Mouse (Mus musculus): ENCODE results near the gene Tnfsf15. TPM values are rescaled to one million over a fixed set of nuclear protein-coding genes. Genes with fewer than 3 reads are reported as not detected.

Tnfsf15 gene
- polyA plus RNA-seq, 1 experiment from 2014 or later, result 0.14 TPM

Other genes with a start within 250 kb of the Tnfsf15 start
- 4.6 and 6.0 TPM in 2 replicates for gene Whrn, start 249.1 kb downstream of the Tnfsf15 start, polyA plus RNA-seq (2014; fragmentation: Nextera tagmentation; extraction: Ambion mirVana)
- 267 and 268 TPM in 2 replicates for gene Atp6v1g1, start 200.3 kb downstream of the Tnfsf15 start, polyA plus RNA-seq (2014; fragmentation: Nextera tagmentation; extraction: Ambion mirVana)
- gene Tmem268, start 186.3 kb downstream of the Tnfsf15 start, polyA plus RNA-seq (2014; fragmentation: Nextera tagmentation; extraction: Ambion mirVana), result 4.9 and 7.0 TPM in 2 replicates
- gene Gm11213, start 139.9 kb downstream of the Tnfsf15 start, polyA plus RNA-seq (2014; fragmentation: Nextera tagmentation; extraction: Ambion mirVana), result not detected in 2 replicates
- not detected in 2 replicates for gene Tex48, start 122.7 kb downstream of the Tnfsf15 start, polyA plus RNA-seq (2014; fragmentation: Nextera tagmentation; extraction: Ambion mirVana)
- gene Gm11214, start 81.7 kb downstream of the Tnfsf15 start, polyA plus RNA-seq (2014; fragmentation: Nextera tagmentation; extraction: Ambion mirVana), result not detected in 2 replicates
- 0.17 TPM in 1 of 2 replicates, not detected in the other for gene Tnfsf8, start 116.2 kb upstream of the Tnfsf15 start, polyA plus RNA-seq (2014; fragmentation: Nextera tagmentation; extraction: Ambion mirVana)

Data from stomach, embryonic 14.5 days (tissue).